Mouse (Mus musculus): Measurements from ENCODE around the gene Hist1h2bj. TPM values are rescaled to one million over a fixed set of nuclear protein-coding genes. Genes with fewer than 3 reads are reported as not detected.
A peak's percentile ranks its signal among the peaks of the same experiment; 100 is the strongest.

Hist1h2bj gene
- total RNA-seq, 2 experiments from 2014 or later, result 9.3 to 11.7 TPM

GRCm38 (mm10) chr13:22014411-22014845 lies 28.6 kb upstream of the Hist1h2bj start:
- no peak for DNase-seq (ENCODE audit: low spot score in 2 of 2)

- DNase-seq (ENCODE audit: low spot score in 2 of 2), result peak; percentile 50 to 60
These were observed 27.2 kb upstream of the Hist1h2bj start for GRCm38 (mm10) chr13:22015479-22016450.

DNA sequence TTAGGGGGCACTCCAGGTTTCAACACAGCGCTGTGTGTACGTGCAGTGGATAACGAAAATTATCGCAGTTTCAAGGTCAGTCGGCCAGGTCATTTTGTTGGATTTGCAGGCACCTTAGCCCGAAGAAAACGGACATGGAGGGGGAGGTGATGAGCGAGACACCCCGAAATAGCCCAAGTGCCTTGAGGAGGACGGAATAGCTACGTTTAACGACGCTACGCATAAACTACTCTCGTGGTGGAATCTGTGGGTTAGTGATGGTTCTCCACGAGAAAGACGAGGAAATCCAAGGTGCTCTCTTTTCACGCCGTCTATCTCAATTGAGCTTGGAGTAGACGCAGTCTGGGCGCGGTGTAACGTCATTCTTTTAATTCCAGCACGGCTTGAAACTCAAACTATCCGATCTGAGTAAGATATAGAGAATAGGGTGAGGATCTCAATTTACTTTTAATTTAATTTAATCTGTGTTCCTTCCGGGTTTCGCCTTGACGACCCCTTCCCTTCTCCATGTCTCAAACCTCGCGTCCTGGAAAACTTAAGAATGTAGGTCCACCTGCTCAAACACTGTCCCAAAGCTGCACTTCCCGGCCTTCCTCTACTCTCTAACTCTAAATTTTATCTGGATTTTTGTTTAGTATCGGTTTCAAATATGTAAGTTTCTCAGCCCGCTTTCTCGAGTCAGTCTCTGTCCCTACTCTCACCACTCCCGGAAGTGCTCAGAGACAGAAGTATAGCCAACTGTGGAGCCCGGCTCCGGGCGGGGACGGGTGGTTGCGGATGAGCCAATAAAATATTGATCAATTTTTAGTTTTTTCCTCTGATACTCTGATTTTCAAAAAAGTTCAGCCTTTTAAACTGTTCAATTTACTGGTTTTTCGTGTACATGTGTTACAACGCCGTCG lies 22.8 kb upstream of the Hist1h2bj start:
- DNase-seq (ENCODE audit: low spot score in 2 of 2), result no peak

- no peak for DNase-seq (ENCODE audit: low spot score in 2 of 2)
These were observed 22.1 kb upstream of the Hist1h2bj start for GRCm38 (mm10) chr13:22020901-22021339.

GRCm38 (mm10) chr13:22021581-22021980 lies 21.4 kb upstream of the Hist1h2bj start:
- DNase-seq (ENCODE audit: low spot score in 2 of 2), result no peak

DNA sequence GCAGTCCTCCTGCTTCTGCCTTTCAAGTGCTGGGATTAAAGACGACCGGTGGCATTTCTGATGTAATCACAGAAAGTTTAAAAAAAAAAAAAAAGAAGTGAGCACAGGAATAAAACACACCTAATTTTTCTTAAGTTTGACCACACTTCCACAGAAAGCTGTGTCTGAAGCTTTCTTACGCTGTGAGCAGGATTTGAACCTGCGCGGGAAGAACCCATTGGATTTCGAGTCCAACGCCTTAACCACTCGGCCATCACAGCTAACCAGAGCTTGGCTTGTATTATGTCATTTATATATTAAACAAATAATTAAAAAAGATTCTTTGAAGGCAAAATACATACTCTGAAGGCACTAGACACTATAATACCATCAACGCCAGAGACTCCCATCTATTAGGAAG lies 20.8 kb upstream of the Hist1h2bj start:
- DNase-seq (ENCODE audit: low spot score in 2 of 2), result peak; percentile 47 to 68

DNA sequence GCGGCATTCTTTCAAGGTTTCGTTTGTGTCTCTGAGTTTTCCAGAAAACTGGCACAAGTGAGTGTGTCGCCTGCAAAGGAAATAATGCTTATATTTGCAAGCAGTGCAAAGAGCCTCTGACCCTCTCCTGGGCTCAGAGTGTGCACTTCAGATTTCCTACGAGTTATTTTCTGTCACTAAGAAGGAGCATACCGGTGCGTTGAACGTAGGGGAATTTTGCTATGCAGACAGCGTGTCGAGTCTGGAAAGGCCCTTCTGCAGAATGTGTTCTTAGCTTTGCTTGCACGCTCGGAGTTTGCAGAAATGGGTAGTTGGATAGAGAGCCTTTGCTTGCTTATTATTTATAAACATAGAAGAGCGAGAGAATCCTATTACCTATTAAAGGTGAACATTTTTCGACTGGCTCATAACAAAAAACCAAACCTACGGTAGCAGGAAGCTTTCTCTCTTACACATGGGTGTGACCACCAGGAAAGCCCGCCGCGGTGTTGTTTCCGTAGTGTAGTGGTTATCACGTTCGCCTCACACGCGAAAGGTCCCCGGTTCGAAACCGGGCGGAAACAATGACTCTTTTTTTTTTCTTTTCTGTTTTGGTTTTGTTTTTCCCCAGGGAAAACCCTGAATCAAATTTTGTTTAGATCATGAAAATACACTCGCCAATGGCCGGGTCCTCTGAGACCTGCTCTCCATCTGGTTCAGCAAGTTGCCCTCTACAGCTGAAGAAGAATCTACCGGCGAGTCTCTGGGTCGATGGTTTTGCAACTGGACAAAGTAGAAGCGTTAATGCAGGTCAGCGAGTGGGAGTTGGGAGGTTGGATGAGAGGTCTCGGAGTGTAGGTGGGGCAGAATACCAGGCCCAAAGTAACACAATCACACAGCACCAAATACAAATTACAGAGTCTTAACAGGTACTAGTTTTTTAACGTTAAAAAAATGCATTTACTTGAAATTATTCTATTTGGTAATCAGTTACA lies 16.7 kb upstream of the Hist1h2bj start:
- DNase-seq (ENCODE audit: low spot score in 2 of 2), result peak; percentile 87 to 88

DNA sequence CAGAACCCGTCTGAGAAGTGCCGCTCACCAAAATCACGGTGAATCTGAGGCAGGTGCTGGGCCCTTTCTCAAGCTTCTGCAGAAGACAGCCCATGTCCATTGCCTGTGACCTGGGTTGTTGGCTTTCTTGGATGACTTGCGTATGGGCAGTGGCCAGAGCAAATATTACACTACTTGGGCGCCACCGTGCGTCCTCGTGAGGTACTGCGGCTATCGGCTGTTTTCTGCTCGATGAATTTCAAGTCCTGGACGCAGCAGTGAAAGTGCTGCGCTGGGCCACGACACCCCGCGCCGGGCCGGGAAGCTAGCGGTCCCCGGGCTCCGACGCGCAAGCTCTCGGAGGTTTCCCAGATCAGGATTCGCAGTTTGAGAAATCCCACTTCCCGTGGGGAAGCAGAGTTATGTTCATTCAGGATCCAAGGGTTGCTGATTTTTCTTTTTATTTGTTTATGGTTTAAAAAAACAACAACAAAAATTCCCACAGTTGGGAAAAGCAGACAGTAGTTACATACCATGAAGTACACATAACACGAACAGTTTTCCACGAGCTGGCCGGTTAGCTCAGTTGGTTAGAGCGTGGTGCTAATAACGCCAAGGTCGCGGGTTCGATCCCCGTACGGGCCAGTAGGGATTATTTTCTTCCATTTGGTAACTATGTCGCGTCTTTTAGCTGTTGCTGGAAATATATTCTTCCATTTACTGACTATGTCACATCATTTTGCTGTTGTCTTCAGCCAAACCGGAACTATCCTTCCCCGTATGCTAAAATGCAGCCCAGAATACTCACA lies 14.1 kb upstream of the Hist1h2bj start:
- peak; percentile 91 for DNase-seq (ENCODE audit: low spot score in 2 of 2)

DNA sequence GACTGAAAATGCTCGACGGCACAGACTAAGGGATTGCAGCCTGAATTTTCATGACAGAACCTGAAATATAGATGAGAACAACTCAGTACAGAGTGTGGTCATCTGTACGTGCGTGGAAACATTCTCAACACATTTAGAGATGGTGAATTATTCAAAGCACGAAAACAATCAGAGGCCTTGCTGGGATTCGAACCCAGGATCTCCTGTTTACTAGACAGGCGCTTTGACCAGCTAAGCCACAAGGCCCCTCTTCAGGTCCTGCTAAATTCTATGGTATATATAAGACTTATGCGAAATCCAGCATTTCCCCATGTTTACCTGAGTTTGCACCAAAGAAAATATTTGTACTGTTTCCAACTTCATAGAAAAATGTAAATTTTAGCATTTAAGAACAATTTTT lies 13.1 kb upstream of the Hist1h2bj start:
- peak; percentile 28 to 30 for DNase-seq (ENCODE audit: low spot score in 2 of 2)

DNA sequence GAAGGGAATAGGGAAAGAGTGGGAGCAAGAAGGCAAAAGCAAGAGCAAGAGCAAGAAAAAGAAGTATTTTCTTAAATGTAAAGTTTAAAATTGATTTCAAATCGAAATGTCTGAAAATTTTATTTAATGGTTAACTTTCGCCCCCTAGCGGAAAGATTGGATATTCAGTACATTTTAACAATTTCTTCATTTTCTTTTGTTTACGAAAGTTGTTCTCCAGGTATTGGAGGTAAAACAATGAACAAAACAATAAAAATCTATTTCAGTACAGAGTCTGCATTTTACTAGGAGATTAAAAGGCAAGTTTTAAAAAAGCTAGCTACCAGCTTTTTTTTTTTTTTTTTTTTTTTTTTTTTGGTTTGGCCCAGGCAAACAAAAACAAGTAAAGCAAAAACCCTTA lies 12.5 kb upstream of the Hist1h2bj start:
- DNase-seq (ENCODE audit: low spot score in 2 of 2), result no peak

GRCm38 (mm10) chr13:22033741-22034442 lies 9.1 kb upstream of the Hist1h2bj start:
- DNase-seq (ENCODE audit: low spot score in 2 of 2), result no peak

DNA sequence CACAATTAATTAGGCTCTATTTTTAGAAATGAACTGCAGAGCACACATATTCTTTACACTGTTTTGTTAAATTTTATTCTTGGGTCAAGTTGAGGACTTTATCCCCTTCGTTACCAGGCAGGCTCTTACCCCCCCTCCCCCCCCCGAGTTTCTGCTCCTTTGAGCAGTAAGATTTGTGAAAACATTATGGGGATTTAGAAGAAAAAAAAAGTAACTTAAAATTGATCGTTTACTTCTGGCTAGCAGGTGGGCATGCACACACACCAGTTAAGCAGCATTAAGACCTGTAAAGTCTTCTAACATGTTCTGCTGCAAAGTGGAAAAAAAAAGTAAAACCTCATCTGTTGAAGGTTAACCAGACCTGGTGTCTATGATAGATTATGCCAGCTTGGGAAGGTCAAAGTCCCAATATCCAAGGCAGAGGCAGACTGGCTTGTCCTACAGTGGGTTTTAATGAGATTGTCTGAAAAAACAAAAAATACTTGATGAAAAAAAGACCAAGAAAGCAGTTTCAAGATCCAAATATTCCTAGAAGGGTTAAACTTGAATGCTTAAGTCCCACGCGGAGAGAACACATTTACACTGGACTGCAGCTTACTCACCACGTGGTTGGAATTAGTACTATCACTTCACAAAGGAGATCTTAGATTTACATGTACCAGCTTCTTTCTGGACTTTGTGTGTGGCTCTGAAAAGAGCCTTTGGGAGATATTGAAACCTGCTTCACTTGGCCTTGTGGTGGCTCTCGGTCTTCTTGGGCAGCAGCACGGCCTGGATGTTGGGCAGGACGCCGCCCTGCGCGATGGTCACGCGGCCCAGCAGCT lies 8.4 kb upstream of the Hist1h2bj start:
- no peak for DNase-seq (ENCODE audit: low spot score in 2 of 2)

- peak; percentile 72 to 83 for DNase-seq (ENCODE audit: low spot score in 2 of 2)
These were observed 7.5 kb upstream of the Hist1h2bj start, which contains the start of the genes Hist1h2ah and Hist1h2bk for GRCm38 (mm10) chr13:22035267-22036148. Gene Hist1h2ah (minus strand): TSS chr13:22035568. Gene Hist1h2bk (plus strand): TSS chr13:22035870.

- DNase-seq (ENCODE audit: low spot score in 2 of 2), result no peak
These were observed 6.7 kb upstream of the Hist1h2bj start for GRCm38 (mm10) chr13:22036149-22036956.

DNA sequence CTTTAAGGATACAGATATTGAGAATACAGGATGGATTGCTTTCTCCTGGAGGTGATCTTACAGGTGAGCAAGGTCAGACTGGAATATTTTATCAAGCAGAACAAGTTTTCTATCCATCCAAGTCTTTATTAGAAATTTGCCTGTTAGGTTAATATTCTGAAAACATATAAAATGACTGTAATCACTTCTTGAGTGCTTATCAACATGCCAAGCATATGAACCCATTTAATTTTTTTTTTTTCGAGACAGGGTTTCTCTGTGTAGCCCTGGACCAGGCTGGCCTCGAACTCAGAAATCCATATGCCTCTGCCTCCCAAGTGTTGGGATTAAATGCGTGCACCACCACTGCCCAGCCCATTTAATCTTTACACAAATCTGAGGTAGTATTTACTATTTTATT lies 6.0 kb upstream of the Hist1h2bj start:
- DNase-seq (ENCODE audit: low spot score in 2 of 2), result no peak

GRCm38 (mm10) chr13:22037415-22037814 lies 5.6 kb upstream of the Hist1h2bj start:
- no peak for DNase-seq (ENCODE audit: low spot score in 2 of 2)

All from left cerebral cortex, adult 18-20 months (tissue).